Mouse (Mus musculus): ENCODE results near the gene Eif2ak2. TPM values are rescaled to one million over a fixed set of nuclear protein-coding genes. Genes with fewer than 3 reads are reported as not detected.
A peak's percentile ranks its signal among the peaks of the same experiment; 100 is the strongest.

The Eif2ak2 gene
- total and polyA plus RNA-seq, 2 experiments from 2014 or later = 3.3 to 4.0 TPM

DNA sequence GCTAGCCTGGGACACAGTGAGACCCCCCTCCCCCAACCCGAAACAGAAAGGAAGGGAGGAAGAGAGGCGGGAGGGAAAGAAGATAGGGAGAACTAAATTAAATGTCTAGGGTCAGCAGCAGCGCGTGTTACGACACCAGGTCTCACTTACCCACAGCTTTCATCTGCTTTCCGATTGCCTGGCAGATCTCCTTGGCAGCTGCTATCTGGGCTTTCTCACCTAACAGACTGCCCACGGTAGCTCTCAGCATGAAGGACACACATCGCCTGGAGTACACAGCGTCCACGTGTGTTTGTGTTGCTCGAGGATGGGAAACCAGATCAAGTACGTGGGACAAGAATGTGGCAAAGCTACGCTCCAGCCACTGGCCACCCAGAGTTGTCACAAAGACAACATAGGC lies 58.0 kb downstream of the Eif2ak2 start:
- no peak for TF ChIP-seq CTCF (IDR thresholded peaks at IDR 0.05)
- Histone ChIP-seq H3K4me2 (ENCODE audit: low read depth, low read length, poor library complexity, severe bottlenecking) (no peak overlapping the region), H3K36me3 (ENCODE audit: insufficient read depth, low read length) (peaks cover 71% of the 10 kb centered on the region), H3K27me3 (ENCODE audit: insufficient read depth, low read length) (no peaks in the 10 kb centered on the region), H3K9ac (replicated peaks; ENCODE audit: low read length, poor library complexity, severe bottlenecking) (no peak overlapping the region), H3K4me1 (ENCODE audit: insufficient read depth, low read length) (no peaks in the 10 kb centered on the region), H3K4me3 (ENCODE audit: low read depth, low read length) (no peak overlapping the region), H3K27ac (ENCODE audit: low read depth, low read length) (no peak overlapping the region), H3K9me3 (ENCODE audit: low read length) (no peaks in the 10 kb centered on the region)
- DNase-seq (ENCODE audit: low spot score) (no peak), ATAC-seq (ENCODE audit: low FRiP score) (no peak)
- 94% methylated on average over 13 of the region's 13 CpGs for WGBS

DNA sequence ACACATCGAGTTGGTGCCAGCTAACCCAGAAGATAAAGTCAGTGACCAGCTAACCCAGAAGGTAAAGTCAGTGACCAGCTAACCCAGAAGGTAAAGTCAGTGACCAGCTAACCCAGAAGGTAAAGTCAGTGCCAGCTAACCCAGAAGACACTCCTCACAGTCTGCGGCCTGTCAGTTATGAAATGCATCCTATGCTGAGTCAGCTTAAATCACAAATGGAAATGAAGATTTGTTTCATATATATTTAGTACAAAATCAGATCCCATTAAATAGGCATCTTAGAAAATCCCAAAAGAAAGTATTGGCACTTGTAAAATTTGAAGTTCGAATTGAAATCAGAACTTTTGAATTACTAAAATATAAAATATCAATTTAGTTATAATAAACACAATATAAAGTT lies 72.8 kb downstream of the Eif2ak2 start:
- no peak overlapping the region for H3K4me3 ChIP-seq (ENCODE audit: low read depth, low read length)
- no peak for DNase-seq (ENCODE audit: low spot score)
- no peak overlapping the region for H3K27ac ChIP-seq (ENCODE audit: low read depth, low read length)
- H3K27me3 ChIP-seq (ENCODE audit: insufficient read depth, low read length) = no peaks in the 10 kb centered on the region
- no peaks in the 10 kb centered on the region for H3K4me1 ChIP-seq (ENCODE audit: insufficient read depth, low read length)
- peaks cover 43% of the 10 kb centered on the region for H3K36me3 ChIP-seq (ENCODE audit: insufficient read depth, low read length)
- no peaks in the 10 kb centered on the region for H3K9me3 ChIP-seq (ENCODE audit: low read length)
- no peak overlapping the region for H3K4me2 ChIP-seq (ENCODE audit: low read depth, low read length, poor library complexity, severe bottlenecking)
- ATAC-seq (ENCODE audit: low FRiP score) = no peak
- 96% methylated on average over 3 of the region's 3 CpGs for WGBS
- TF ChIP-seq CTCF (IDR thresholded peaks at IDR 0.05) = no peak
- no peak overlapping the region for H3K9ac ChIP-seq (replicated peaks; ENCODE audit: low read length, poor library complexity, severe bottlenecking)

DNA sequence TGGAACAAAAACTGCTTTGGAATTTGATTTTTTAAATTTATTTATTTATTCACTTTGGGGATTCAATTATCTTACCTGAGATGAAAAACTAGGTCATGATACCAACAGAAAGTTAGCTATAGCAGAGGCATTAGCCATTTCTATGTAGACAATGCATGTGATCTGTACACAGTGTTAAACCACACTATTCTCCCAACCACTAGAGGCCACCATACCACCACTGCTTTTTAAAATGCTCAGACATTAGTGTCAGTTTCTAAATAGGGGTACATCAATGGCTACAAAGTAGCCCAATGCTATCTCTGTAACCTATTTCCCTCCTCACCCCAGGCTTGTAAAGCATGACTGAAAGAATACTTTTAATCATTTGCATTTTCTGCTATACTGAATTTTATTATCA lies 73.4 kb downstream of the Eif2ak2 start:
- H3K4me2 ChIP-seq (ENCODE audit: low read depth, low read length, poor library complexity, severe bottlenecking) = no peak overlapping the region
- H3K9me3 ChIP-seq (ENCODE audit: low read length) = no peaks in the 10 kb centered on the region
- no peaks in the 10 kb centered on the region for H3K4me1 ChIP-seq (ENCODE audit: insufficient read depth, low read length)
- H3K27me3 ChIP-seq (ENCODE audit: insufficient read depth, low read length) = no peaks in the 10 kb centered on the region
- no peak overlapping the region for H3K9ac ChIP-seq (replicated peaks; ENCODE audit: low read length, poor library complexity, severe bottlenecking)
- peak; percentile 67 for TF ChIP-seq CTCF (IDR thresholded peaks at IDR 0.05)
- no peak overlapping the region for H3K4me3 ChIP-seq (ENCODE audit: low read depth, low read length)
- ATAC-seq (ENCODE audit: low FRiP score) = no peak
- DNase-seq (ENCODE audit: low spot score) = peak; percentile 41
- H3K36me3 ChIP-seq (ENCODE audit: insufficient read depth, low read length) = peaks cover 42% of the 10 kb centered on the region
- H3K27ac ChIP-seq (ENCODE audit: low read depth, low read length) = no peak overlapping the region

Other genes with a start within 250 kb of the Eif2ak2 start
- 22.4 and 23.3 TPM in 2 replicates for gene Strn, start 145.4 kb downstream of the Eif2ak2 start, total RNA-seq (2014; rRNA removed)
- 3.8 and 4.2 TPM in 2 replicates for gene Strn, start 145.4 kb downstream of the Eif2ak2 start, polyA plus RNA-seq (2015; fragmentation: Nextera tagmentation; extraction: Ambion mirVana)
- 52.0 and 56.6 TPM in 2 replicates for gene Heatr5b, start 47.2 kb downstream of the Eif2ak2 start, total RNA-seq (2014; rRNA removed)
- 11.5 and 11.7 TPM in 2 replicates for gene Heatr5b, start 47.2 kb downstream of the Eif2ak2 start, polyA plus RNA-seq (2015; fragmentation: Nextera tagmentation; extraction: Ambion mirVana)
- 31.9 and 38.2 TPM in 2 replicates for gene Gpatch11, start 47.0 kb downstream of the Eif2ak2 start, total RNA-seq (2014; rRNA removed)
- gene Gpatch11, start 47.0 kb downstream of the Eif2ak2 start, polyA plus RNA-seq (2015; fragmentation: Nextera tagmentation; extraction: Ambion mirVana) = 48.5 and 49.0 TPM in 2 replicates
- gene Sult6b1, start 24.4 kb upstream of the Eif2ak2 start, total RNA-seq (2014; rRNA removed) = not detected in 2 replicates
- not detected in 2 replicates for gene Sult6b1, start 24.4 kb upstream of the Eif2ak2 start, polyA plus RNA-seq (2015; fragmentation: Nextera tagmentation; extraction: Ambion mirVana)
- gene Cebpzos, start 33.9 kb upstream of the Eif2ak2 start, total RNA-seq (2014; rRNA removed) = 17.6 and 25.4 TPM in 2 replicates
- gene Cebpzos, start 33.9 kb upstream of the Eif2ak2 start, polyA plus RNA-seq (2015; fragmentation: Nextera tagmentation; extraction: Ambion mirVana) = 132 TPM in 2 replicates
- gene Cebpz, start 54.5 kb upstream of the Eif2ak2 start, total RNA-seq (2014; rRNA removed) = 18.4 and 20.9 TPM in 2 replicates
- 43.3 and 46.2 TPM in 2 replicates for gene Cebpz, start 54.5 kb upstream of the Eif2ak2 start, polyA plus RNA-seq (2015; fragmentation: Nextera tagmentation; extraction: Ambion mirVana)
- 27.5 and 29.9 TPM in 2 replicates for gene Ndufaf7, start 54.6 kb upstream of the Eif2ak2 start, total RNA-seq (2014; rRNA removed)
- 56.4 and 61.6 TPM in 2 replicates for gene Ndufaf7, start 54.6 kb upstream of the Eif2ak2 start, polyA plus RNA-seq (2015; fragmentation: Nextera tagmentation; extraction: Ambion mirVana)
- 15.5 and 20.1 TPM in 2 replicates for gene Prkd3, start 138.2 kb upstream of the Eif2ak2 start, total RNA-seq (2014; rRNA removed)
- 4.9 and 5.9 TPM in 2 replicates for gene Prkd3, start 138.2 kb upstream of the Eif2ak2 start, polyA plus RNA-seq (2015; fragmentation: Nextera tagmentation; extraction: Ambion mirVana)
- 27.9 and 28.0 TPM in 2 replicates for gene Qpct, start 169.3 kb upstream of the Eif2ak2 start, total RNA-seq (2014; rRNA removed)
- 30.2 and 35.7 TPM in 2 replicates for gene Qpct, start 169.3 kb upstream of the Eif2ak2 start, polyA plus RNA-seq (2015; fragmentation: Nextera tagmentation; extraction: Ambion mirVana)

All from midbrain, postnatal 0 days (tissue).